Mouse (Mus musculus) adrenal gland, postnatal 25 days (tissue): Measurements from ENCODE around the gene Oaf. TPM values are rescaled to one million over a fixed set of nuclear protein-coding genes. Genes with fewer than 3 reads are reported as not detected.

ENCODE experiments used
- DNase-seq: peaks from one replicate; pipeline ENCODE4 v3.0.0; 2021; ENCODE audit warnings: mixed read lengths
- total RNA-seq: library from RNA; stranded (reverse); gene quantifications from 2 replicates; pipeline ENCODE4 v1.2.3, GENCODE M21; 2021

The Oaf gene
- total RNA-seq, 1 experiment from 2014 or later: 7.7 TPM

GRCm38 (mm10) chr9:43224771-43225355, 14.8 kb downstream of the Oaf start:
- DNase-seq: no peak

- no peak for DNase-seq
Observed at GRCm38 (mm10) chr9:43222429-43222715, 17.3 kb downstream of the Oaf start.

- peak; percentile 84 for DNase-seq
Observed at GRCm38 (mm10) chr9:43221643-43222428, 17.9 kb downstream of the Oaf start.

GRCm38 (mm10) chr9:43210771-43211450, 28.8 kb downstream of the Oaf start:
- DNase-seq: peak; percentile 57

GRCm38 (mm10) chr9:43210190-43210682, 29.5 kb downstream of the Oaf start, which contains the start of gene Pou2f3:
Gene Pou2f3 (minus strand): TSS chr9:43210369.
- DNase-seq: peak; percentile 60

- no peak for DNase-seq
Observed at GRCm38 (mm10) chr9:43206022-43206390, 33.7 kb downstream of the Oaf start.

GRCm38 (mm10) chr9:43205343-43206021, 34.2 kb downstream of the Oaf start:
- no peak for DNase-seq

- DNase-seq: no peak
Observed at GRCm38 (mm10) chr9:43200212-43200611, 39.5 kb downstream of the Oaf start.

- DNase-seq: no peak
Observed at GRCm38 (mm10) chr9:43194001-43194400, 45.7 kb downstream of the Oaf start.

GRCm38 (mm10) chr9:43191561-43191960, 48.1 kb downstream of the Oaf start:
- DNase-seq: no peak

GRCm38 (mm10) chr9:43189021-43189356, 50.7 kb downstream of the Oaf start:
- no peak for DNase-seq

GRCm38 (mm10) chr9:43188309-43189020, 51.2 kb downstream of the Oaf start:
- DNase-seq: no peak

GRCm38 (mm10) chr9:43179614-43180013, 60.1 kb downstream of the Oaf start:
- no peak for DNase-seq

GRCm38 (mm10) chr9:43178172-43178571, 61.5 kb downstream of the Oaf start:
- DNase-seq: no peak

Other genes with a start within 250 kb of the Oaf start
- 137 and 142 TPM in 2 replicates for gene Arhgef12, start 132.7 kb downstream of the Oaf start, total RNA-seq
- 4.4 and 5.7 TPM in 2 replicates for gene Tmem136, start 123.3 kb downstream of the Oaf start, total RNA-seq
- not detected in 2 replicates for gene Pou2f3, start 29.5 kb downstream of the Oaf start, total RNA-seq
- 0.33 TPM in 1 of 2 replicates, not detected in the other for gene Trim29, start 70.9 kb upstream of the Oaf start, total RNA-seq